Mouse (Mus musculus) midbrain, embryonic 13.5 days (tissue): Measurements from ENCODE around the gene Abi2. TPM values are rescaled to one million over a fixed set of nuclear protein-coding genes. Genes with fewer than 3 reads are reported as not detected.

Experiments used
- ATAC-seq: fragments of 200-750 bp; cut with Nextera tagmentation; 2 replicates; pipeline ENCODE4 v1.8.0; 2017; ENCODE audit warnings: mild to moderate bottlenecking, moderate TSS enrichment, moderate library complexity
- H3K27ac ChIP-seq: fragments of 300-500 bp; sonication (generic); 2 replicates; pipeline ENCODE4 v1.5.1; 2015; ENCODE audit warnings: inconsistent platforms, mild to moderate bottlenecking, moderate library complexity
- H3K27me3 ChIP-seq: fragments of 300-500 bp; sonication (generic); 2 replicates; pipeline ENCODE4 v1.6.1; 2015; ENCODE audit warnings: mild to moderate bottlenecking, inconsistent platforms
- H3K36me3 ChIP-seq: fragments of 300-500 bp; sonication (generic); 2 replicates; pipeline ENCODE4 v1.6.1; 2015; ENCODE audit warnings: mild to moderate bottlenecking, inconsistent platforms
- H3K4me1 ChIP-seq: fragments of 300-500 bp; sonication (generic); replicated peaks from 2 replicates; pipeline ENCODE4 v1.6.1; 2015; ENCODE audit warnings: inconsistent platforms
- H3K4me2 ChIP-seq: fragments of 300-500 bp; sonication (generic); replicated peaks from 2 replicates; pipeline ENCODE4 v1.6.1; 2015; ENCODE audit warnings: moderate library complexity, mild to moderate bottlenecking, inconsistent platforms
- H3K4me3 ChIP-seq: fragments of 300-500 bp; sonication (generic); replicated peaks from 2 replicates; pipeline ENCODE4 v1.5.1; 2015; ENCODE audit warnings: mild to moderate bottlenecking, inconsistent platforms
- H3K9ac ChIP-seq: fragments of 300-500 bp; sonication (generic); replicated peaks from 2 replicates; pipeline ENCODE4 v1.6.1; 2015; ENCODE audit warnings: mild to moderate bottlenecking, inconsistent platforms
- H3K9me3 ChIP-seq: fragments of 300-500 bp; sonication (generic); 2 replicates; pipeline ENCODE4 v1.6.1; 2016; ENCODE audit warnings: mild to moderate bottlenecking, inconsistent platforms
- WGBS: fragments of 180-500 bp; shearing (Covaris S2); methylation state at CpG from one replicate; pipeline ENCODE4 v1.1.7; 2015; 5-methylcytosine and 5-hydroxymethylcytosine counted together
- polyA plus RNA-seq: library from polyadenylated mRNA; unstranded; fragments of >200 nt; fragmentation: Nextera tagmentation; extraction: Ambion mirVana; gene quantifications from 2 replicates; pipeline ENCODE4 v1.2.1, GENCODE M21; 2015

Gene Abi2
- polyA plus RNA-seq: 72.3 and 78.4 TPM in 2 replicates

DNA sequence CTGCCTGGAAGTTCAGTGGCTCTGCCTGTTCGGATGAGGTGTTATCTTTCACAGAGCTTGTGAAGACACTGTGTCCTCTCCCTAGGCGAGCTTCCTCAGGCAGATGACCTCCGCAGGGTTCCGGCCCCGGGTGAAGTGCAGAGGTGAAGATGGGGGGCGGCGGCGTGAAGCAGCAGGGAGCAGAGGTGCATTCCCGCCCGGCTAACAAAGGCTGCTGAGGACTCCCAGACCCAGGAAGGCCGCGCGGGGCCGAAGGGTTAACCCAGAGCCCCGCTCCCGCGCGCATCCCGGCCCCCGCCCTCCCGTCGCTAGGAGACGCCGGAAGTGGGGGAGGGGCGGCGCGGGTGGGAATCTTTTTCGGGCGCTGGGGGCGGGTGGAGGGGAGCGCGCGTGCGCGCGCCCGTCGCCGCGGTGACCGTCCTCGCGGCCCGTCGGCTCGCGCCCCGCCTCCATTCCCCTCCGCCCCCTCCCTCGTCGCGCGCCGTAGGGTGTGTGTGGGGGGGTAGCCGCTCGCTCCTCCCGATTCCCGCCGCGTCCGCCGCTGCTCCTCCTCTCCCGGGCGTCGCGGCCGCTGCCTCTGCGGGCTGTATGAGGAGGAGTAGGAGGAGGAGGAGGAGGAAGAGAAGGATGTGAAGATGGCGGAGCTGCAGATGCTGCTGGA lies at the start of gene Abi2:
TSS of gene Abi2 (plus strand) at position 452 of the 661 bp plus-strand sequence.
- peak within 1 kb of the TSS; percentile 96 for H3K9ac ChIP-seq
- no peaks in the 10 kb centered on the region for H3K27me3 ChIP-seq
- no peaks in the 10 kb centered on the region for H3K36me3 ChIP-seq
- peaks cover 31% of the 10 kb centered on the region for H3K4me1 ChIP-seq
- H3K27ac ChIP-seq: peak within 1 kb of the TSS; percentile 99
- H3K9me3 ChIP-seq: no peaks in the 10 kb centered on the region
- peak within 1 kb of the TSS; percentile 62 for H3K4me2 ChIP-seq
- under 1% methylated on average over 60 of the region's 69 CpGs for WGBS
- ATAC-seq: peak; percentile 95
- H3K4me3 ChIP-seq: peak within 1 kb of the TSS; percentile 91

DNA sequence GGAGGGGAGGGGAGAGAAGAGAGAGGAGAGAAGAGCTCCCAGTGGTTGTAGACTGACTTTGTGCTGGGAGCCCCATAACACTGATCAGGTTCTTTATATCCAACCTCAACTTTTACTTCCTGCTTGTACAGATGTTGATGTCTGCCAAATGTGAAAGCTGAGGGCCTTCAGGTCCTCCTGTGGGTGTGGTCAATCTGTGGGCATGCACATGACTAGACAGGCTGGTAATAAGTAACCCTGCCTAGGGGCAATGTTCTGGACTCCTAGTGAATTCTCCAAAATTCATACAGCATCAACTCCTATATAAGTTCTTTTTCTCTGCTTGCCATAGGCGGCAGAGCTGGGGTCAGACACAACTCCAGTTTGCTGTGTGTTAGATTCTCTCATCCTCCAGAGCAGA lies 47.8 kb upstream of the Abi2 start:
- Histone ChIP-seq H3K4me3 (no peak overlapping the region), H3K9ac (no peak overlapping the region), H3K9me3 (no peaks in the 10 kb centered on the region), H3K27me3 (no peaks in the 10 kb centered on the region), H3K36me3 (peaks cover 10% of the 10 kb centered on the region; the same call in 1 of the 2 replicates), H3K4me2 (no peak overlapping the region), H3K27ac (no peak overlapping the region), H3K4me1 (no peaks in the 10 kb centered on the region; the same call in 1 of the 2 replicates)
- 92% methylated on average over 1 of the region's 1 CpGs for WGBS
- ATAC-seq: no peak

DNA sequence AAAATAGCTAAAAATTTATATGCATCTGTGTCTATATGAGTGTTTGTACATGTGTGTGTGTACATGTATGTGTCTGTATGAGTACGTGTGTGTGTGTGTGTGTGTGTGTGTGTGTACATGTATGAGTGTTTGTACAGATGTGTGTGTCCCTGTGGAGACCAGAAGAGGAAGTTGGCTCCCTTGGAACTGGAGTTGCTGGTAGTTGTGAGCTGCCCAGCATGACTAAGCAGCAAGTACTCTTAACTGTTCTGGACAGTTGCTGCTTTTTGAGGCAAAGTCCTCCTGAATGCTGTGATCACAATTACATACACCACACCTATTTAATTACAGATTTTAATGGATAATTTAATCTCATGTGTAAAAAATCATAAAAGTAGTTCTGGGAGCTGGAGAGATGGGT lies 32.9 kb upstream of the Abi2 start:
- Histone ChIP-seq H3K36me3 (peaks cover 19% of the 10 kb centered on the region), H3K9me3 (0 out of 2 replicates have a peak, but pooled peaks cover 2% of the 10 kb centered on the region), H3K4me3 (no peak overlapping the region), H3K4me1 (no peaks in the 10 kb centered on the region), H3K9ac (no peak overlapping the region), H3K27ac (no peak overlapping the region), H3K27me3 (no peaks in the 10 kb centered on the region), H3K4me2 (no peak overlapping the region)
- WGBS: 92% methylated on average over 1 of the region's 1 CpGs
- ATAC-seq: no peak

DNA sequence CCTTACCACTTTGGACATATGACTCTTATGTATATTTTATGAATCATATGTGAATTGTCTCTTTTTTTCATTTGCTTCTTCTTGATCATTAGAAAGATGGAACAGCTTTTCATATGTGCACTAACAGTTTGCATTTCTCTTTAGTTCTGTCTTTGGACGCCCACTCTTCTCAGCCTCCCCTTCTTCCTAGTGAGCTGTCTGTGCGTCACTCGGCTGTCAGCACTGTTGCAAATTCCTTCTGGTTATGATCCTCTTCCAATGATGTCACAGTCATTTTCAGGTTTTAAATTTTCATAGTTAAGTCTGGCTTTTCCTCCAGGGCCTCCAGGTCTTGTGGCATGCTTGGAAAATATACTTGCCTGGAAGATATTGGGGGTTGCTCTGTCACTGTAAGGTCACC lies 27.5 kb upstream of the Abi2 start:
- Histone ChIP-seq H3K27me3 (no peaks in the 10 kb centered on the region), H3K4me2 (no peak overlapping the region), H3K9me3 (no peaks in the 10 kb centered on the region), H3K4me1 (no peaks in the 10 kb centered on the region), H3K36me3 (peaks cover 16% of the 10 kb centered on the region), H3K9ac (no peak overlapping the region), H3K4me3 (no peak overlapping the region), H3K27ac (no peak overlapping the region)
- ATAC-seq: no peak
- 97% methylated on average over 3 of the region's 3 CpGs for WGBS

DNA sequence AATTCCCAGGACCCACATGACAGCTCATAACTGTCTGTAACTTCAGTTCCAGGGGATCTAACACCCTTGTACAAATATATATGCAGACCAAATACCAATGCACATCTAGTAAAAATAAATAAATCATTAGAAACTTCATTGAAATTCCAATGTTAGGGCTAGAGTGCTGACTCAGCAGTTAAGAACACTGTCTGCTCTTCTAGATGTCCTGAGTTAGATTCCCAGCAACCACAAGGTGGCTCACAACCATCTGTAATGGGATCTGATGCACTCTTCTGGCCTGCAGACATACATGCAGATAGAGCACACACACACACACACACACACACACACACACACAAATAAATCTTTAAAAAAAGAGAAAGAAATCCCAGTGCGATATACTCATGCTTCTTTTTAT lies 4.6 kb upstream of the Abi2 start:
- H3K9ac ChIP-seq: no peak overlapping the region
- ATAC-seq: no peak
- no peak overlapping the region for H3K4me2 ChIP-seq
- no peaks in the 10 kb centered on the region for H3K27me3 ChIP-seq
- H3K4me3 ChIP-seq: no peak overlapping the region
- no peak overlapping the region for H3K27ac ChIP-seq
- WGBS: 100% methylated on average over 1 of the region's 1 CpGs
- H3K9me3 ChIP-seq: no peaks in the 10 kb centered on the region
- peaks cover 12% of the 10 kb centered on the region for H3K4me1 ChIP-seq
- H3K36me3 ChIP-seq: no peaks in the 10 kb centered on the region

DNA sequence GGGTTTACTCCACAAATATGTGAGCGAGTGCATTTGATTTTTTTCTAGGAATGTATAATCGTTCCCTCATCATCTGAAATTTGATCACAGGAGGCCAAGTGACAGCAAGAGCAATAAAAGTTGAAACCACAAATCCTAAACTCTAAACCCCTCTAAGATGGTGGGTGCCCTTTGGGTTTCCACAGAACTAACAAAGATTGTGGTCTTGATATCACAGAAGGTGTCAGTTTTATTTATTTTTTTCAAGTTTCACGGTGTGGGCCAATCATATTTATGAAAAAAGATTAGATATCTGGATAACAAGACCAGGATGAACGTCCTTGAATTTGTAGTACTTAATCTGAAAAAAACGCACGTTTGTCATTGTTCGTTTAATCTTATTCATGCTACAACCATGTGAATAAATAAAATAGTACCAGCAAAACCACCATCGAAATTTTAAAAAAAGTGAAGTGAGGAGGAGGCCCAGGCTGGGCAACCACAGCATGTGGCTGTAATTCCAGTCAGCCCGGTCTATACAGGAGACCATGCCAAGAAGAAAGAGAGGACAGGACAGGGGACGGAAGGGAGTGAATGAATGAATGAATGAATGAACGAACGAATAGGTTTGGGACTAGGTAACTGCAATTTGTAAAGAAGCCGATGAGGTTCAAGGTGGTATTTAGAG lies 785 bp upstream of the Abi2 start:
- Histone ChIP-seq H3K36me3 (no peaks in the 10 kb centered on the region), H3K9me3 (no peaks in the 10 kb centered on the region), H3K9ac (peak overlapping the region; percentile 96), H3K4me3 (peak overlapping the region; percentile 91), H3K27ac (peak overlapping the region; percentile 99), H3K4me2 (peak overlapping the region; percentile 61), H3K4me1 (peaks cover 31% of the 10 kb centered on the region), H3K27me3 (no peaks in the 10 kb centered on the region)
- 20% methylated on average over 13 of the region's 13 CpGs for WGBS
- ATAC-seq: peak; percentile 69

DNA sequence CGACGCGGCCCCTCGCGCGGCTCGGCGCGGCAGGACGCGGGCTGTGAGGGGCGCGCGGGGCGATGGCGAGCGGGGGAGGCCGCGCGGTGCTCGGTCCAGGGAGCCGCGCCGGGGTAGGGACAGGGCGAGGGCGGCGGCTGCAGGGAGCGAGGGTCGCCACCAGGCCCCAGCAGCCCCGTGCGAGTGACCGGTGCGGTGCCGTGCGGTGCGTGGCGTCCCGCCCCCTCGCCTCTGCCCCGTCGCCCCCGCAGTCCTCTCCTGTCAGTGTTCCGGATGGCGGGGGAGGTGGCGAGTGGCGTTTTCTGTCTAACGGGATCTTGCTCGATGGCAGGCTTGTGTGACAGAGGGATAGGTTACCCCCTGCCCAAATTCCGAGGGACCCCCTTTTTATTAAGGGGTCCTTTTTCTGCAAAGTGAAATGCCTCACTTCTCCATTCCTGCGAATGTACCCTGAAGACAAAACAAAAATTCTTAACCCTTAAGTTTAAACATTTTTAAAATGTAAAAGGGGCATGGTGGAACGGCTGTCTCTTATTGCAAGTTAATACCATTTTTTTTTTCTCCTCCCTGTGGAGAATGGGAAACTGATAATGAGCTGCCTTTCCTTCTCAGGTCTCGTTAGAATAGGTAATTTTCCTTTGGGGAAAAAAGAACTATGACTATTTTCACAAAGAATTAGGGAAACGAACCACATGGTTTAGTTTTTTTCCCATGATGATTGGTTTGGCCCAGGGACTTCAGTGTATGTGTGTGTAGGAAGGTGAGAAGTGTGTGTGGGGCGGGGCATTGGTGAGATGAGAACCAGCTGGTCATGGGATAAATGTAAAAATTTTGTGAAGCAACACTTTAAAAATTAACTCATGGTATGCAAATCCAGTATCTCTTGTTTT lies 754 bp downstream of the Abi2 start:
- peak overlapping the region; percentile 99 for H3K27ac ChIP-seq
- H3K9ac ChIP-seq: peak overlapping the region; percentile 96
- H3K4me3 ChIP-seq: peak overlapping the region; percentile 91
- H3K9me3 ChIP-seq: no peaks in the 10 kb centered on the region
- peak; percentile 91 for ATAC-seq
- H3K4me2 ChIP-seq: peak overlapping the region; percentile 62
- H3K4me1 ChIP-seq: peaks cover 31% of the 10 kb centered on the region
- H3K36me3 ChIP-seq: no peaks in the 10 kb centered on the region
- no peaks in the 10 kb centered on the region for H3K27me3 ChIP-seq
- 1% methylated on average over 48 of the region's 54 CpGs for WGBS

DNA sequence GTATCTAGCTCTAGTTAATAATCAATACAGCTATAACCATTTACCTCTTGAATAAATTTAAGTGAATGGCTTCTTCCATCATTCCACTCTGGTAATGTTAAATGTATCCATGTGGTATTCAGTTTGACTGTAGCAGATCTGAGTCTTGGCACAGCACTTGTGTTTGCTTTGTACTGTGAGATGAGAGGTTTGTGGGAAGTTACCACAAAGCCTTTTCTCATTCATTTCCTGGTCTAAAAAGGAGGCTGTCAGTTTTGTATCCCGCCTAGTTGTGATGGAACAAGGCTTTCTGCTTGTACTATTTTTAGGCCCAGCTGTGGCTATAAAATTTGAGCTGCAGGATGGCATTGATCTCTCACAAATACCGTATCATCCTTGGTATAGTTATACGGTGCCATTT lies 7.3 kb downstream of the Abi2 start:
- Histone ChIP-seq H3K36me3 (0 out of 2 replicates have a peak, but pooled peaks cover 2% of the 10 kb centered on the region), H3K27me3 (no peaks in the 10 kb centered on the region), H3K9ac (no peak overlapping the region), H3K27ac (no peak overlapping the region), H3K9me3 (no peaks in the 10 kb centered on the region), H3K4me2 (no peak overlapping the region), H3K4me3 (no peak overlapping the region), H3K4me1 (peaks cover 10% of the 10 kb centered on the region)
- no peak for ATAC-seq
- WGBS: 73% methylated on average over 3 of the region's 3 CpGs

DNA sequence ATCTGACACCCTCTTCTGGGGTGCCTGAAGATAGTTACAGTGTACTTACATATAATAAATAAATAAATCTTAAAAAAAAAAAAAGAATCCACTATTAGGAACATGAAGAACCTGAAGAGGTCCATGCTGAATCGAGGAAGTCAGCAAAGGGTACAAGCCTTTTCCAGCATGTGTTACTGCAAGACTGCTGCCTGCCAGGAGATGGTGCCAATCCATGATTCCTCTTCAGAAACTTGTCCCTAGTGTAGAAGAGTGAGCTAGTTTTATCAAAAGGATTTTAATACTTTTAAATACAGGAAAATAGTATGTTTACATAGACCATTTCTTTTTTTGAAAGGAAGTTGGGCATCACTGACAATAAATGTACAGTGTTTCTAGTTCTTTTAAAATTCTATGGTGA lies 14.5 kb downstream of the Abi2 start:
- H3K36me3 ChIP-seq: no peaks in the 10 kb centered on the region
- WGBS: 96% methylated on average over 1 of the region's 1 CpGs
- H3K4me1 ChIP-seq: 0 out of 2 replicates have a peak, but pooled peaks cover 6% of the 10 kb centered on the region
- no peaks in the 10 kb centered on the region for H3K27me3 ChIP-seq
- H3K4me2 ChIP-seq: no peak overlapping the region
- no peak overlapping the region for H3K27ac ChIP-seq
- no peak overlapping the region for H3K4me3 ChIP-seq
- H3K9me3 ChIP-seq: no peaks in the 10 kb centered on the region
- ATAC-seq: no peak
- H3K9ac ChIP-seq: no peak overlapping the region

DNA sequence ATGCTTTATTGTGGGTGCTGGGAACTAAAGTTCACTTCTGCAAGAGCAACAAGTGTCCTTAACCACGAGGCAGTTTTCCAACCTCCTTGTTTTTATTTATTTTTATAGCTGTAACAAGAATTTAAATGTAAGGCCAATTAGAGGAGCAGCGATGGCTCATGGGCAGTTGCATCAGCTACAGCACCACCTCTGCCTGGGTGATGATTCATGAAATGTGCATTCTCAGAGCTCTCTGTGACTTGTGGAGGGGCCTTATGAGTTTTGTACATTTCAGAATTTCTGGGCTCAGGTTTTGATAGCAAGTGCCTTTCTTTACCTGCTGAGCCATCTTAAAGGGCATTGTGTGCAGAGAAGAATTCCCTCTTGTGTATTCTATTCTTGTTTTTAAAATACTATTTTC lies 18.9 kb downstream of the Abi2 start:
- Histone ChIP-seq H3K4me3 (no peak overlapping the region), H3K4me1 (0 out of 2 replicates have a peak, but pooled peaks cover 13% of the 10 kb centered on the region), H3K4me2 (no peak overlapping the region), H3K9me3 (no peaks in the 10 kb centered on the region), H3K27ac (no peak overlapping the region), H3K36me3 (no peaks in the 10 kb centered on the region), H3K9ac (no peak overlapping the region), H3K27me3 (no peaks in the 10 kb centered on the region)
- ATAC-seq: no peak
- WGBS: 93% methylated on average over 2 of the region's 2 CpGs

DNA sequence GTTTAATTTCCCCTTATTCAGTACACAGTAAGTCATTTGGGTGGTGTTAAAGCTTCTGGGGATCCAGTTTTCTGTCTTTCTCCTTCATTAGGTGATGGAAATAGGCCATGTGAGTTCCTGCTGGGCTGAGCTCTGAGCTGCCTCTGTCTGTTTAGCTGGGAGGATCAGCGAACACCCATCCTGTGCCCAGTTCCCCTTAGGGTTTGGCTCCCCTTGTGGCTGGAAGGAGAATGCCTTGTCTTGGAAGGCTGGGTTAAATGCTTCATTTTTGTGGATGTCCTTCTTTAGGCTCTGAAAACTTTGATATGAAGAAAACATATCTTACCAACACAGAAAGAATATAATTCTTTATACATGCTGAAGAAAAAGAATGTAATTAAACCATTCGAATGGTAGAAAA lies 19.5 kb downstream of the Abi2 start:
- no peak overlapping the region for H3K27ac ChIP-seq
- H3K36me3 ChIP-seq: no peaks in the 10 kb centered on the region
- no peaks in the 10 kb centered on the region for H3K9me3 ChIP-seq
- H3K27me3 ChIP-seq: no peaks in the 10 kb centered on the region
- WGBS: 70% methylated on average over 2 of the region's 2 CpGs
- no peak overlapping the region for H3K4me3 ChIP-seq
- H3K9ac ChIP-seq: no peak overlapping the region
- H3K4me1 ChIP-seq: 0 out of 2 replicates have a peak, but pooled peaks cover 13% of the 10 kb centered on the region
- no peak for ATAC-seq
- no peak overlapping the region for H3K4me2 ChIP-seq

DNA sequence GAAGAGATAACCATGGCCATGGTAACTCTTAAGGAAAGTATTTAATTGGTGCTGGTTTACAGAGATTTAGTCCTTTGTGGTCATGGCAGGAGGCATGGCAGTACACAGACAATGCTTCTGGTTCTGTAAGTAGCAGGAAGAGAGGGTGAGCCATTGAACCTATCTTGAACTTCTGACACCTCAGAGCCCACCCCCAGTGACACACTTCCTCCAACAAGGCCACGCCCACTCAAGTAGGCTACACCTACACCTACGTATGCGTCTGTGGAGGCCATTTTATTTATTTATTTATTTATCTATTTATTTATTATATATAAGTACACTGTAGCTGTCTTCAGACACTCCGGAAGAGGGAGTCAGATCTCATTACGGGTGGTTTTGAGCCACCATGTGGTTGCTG lies 22.1 kb downstream of the Abi2 start:
- Histone ChIP-seq H3K36me3 (peaks cover 3% of the 10 kb centered on the region), H3K9me3 (no peaks in the 10 kb centered on the region), H3K4me2 (no peak overlapping the region), H3K27me3 (no peaks in the 10 kb centered on the region), H3K4me1 (0 out of 2 replicates have a peak, but pooled peaks cover 8% of the 10 kb centered on the region), H3K27ac (no peak overlapping the region), H3K9ac (no peak overlapping the region), H3K4me3 (no peak overlapping the region)
- ATAC-seq: no peak
- WGBS: 95% methylated on average over 5 of the region's 5 CpGs
